Mouse (Mus musculus) forebrain, embryonic 13.5 days (tissue): Measurements from ENCODE around the gene Thy1. TPM values are rescaled to one million over a fixed set of nuclear protein-coding genes. Genes with fewer than 3 reads are reported as not detected.

Source experiments
- ATAC-seq: fragments of 200-750 bp; cut with Nextera tagmentation; 2 replicates; pipeline ENCODE4 v1.8.0; 2017
- H3K27ac ChIP-seq: fragments of 300-500 bp; sonication (generic); 2 replicates; pipeline ENCODE4 v1.5.1; 2015; ENCODE audit warnings: inconsistent platforms, mild to moderate bottlenecking, moderate library complexity
- H3K27me3 ChIP-seq: fragments of 300-500 bp; sonication (generic); 2 replicates; pipeline ENCODE4 v1.6.1; 2015; ENCODE audit warnings: mild to moderate bottlenecking, inconsistent platforms
- H3K36me3 ChIP-seq: fragments of 300-500 bp; sonication (generic); 2 replicates; pipeline ENCODE4 v1.6.1; 2015; ENCODE audit warnings: mild to moderate bottlenecking, inconsistent platforms; ENCODE audit not compliant: poor library complexity, severe bottlenecking
- H3K4me1 ChIP-seq: fragments of 300-500 bp; sonication (generic); 2 replicates; pipeline ENCODE4 v1.6.1; 2015; ENCODE audit warnings: inconsistent platforms
- H3K4me2 ChIP-seq: fragments of 300-500 bp; sonication (generic); 2 replicates; pipeline ENCODE4 v1.6.1; 2015; ENCODE audit warnings: inconsistent platforms, mild to moderate bottlenecking, moderate library complexity
- H3K4me3 ChIP-seq: fragments of 300-500 bp; sonication (generic); 2 replicates; pipeline ENCODE4 v1.5.1; 2015; ENCODE audit warnings: mild to moderate bottlenecking, inconsistent platforms
- H3K9ac ChIP-seq: fragments of 300-500 bp; sonication (generic); 2 replicates; pipeline ENCODE4 v1.6.1; 2015; ENCODE audit warnings: mild to moderate bottlenecking, inconsistent platforms
- H3K9me3 ChIP-seq: fragments of 300-500 bp; sonication (generic); replicated peaks from 2 replicates; pipeline ENCODE4 v1.6.1; 2016; ENCODE audit warnings: inconsistent platforms
- WGBS: fragments of 180-500 bp; shearing (Covaris S2); methylation state at CpG from one replicate; pipeline ENCODE4 v1.1.7; 2015; 5-methylcytosine and 5-hydroxymethylcytosine counted together
- polyA plus RNA-seq: library from polyadenylated mRNA; unstranded; fragments of >200 nt; fragmentation: Nextera tagmentation; extraction: Ambion mirVana; gene quantifications from 2 replicates; pipeline ENCODE4 v1.2.1, GENCODE M21; 2015

The Thy1 gene
- polyA plus RNA-seq, 1 experiment from 2014 or later: 0.31 TPM

DNA sequence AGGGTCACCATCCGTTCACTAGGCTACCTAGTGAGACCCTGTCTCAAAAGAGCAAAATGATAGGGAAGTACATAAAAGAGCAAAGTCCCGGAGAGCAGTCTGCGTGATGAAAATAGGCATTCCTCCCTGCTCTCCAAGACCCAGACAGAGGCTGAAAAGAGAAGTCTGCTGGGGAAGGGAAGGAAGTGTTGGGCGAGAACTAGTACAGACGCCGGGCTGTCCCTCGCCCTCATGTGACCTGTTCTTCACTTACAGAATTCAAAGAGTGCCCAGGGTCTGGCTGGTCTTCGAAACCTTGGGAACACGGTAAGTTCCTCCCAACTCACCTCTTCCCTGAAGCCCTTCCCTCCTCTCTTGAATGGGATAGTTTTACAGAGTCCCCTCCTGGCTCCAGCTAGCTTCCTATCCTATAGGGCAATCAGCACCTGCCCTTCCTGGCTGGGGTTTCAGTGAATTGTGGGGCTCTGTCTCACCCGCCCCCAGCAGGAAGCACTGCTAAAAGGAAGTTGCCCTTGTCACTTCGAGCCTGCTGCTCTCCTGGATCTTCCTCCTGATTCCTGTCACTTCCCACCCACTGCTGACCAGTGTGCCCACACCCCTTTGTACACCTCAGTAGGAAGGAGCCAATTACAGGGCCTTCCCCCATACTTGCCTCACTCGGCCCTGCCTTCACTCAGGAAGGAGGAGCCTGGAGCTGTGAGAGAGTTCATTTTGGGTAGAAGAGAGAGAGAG, 45.9 kb downstream of the Thy1 start:
- Histone ChIP-seq H3K4me1 (peaks cover 29% of the 10 kb centered on the region), H3K9ac (no peak overlapping the region), H3K9me3 (no peaks in the 10 kb centered on the region), H3K4me2 (no peak overlapping the region), H3K4me3 (no peak overlapping the region), H3K27me3 (peaks cover 36% of the 10 kb centered on the region), H3K27ac (no peak overlapping the region), H3K36me3 (no peaks in the 10 kb centered on the region; the same call in 1 of the 2 replicates)
- 68% methylated on average over 12 of the region's 12 CpGs for WGBS
- ATAC-seq: no peak

GRCm38 (mm10) chr9:44093612-44094503, 50.7 kb downstream of the Thy1 start:
- peaks cover 3% of the 10 kb centered on the region; the same call in 1 of the 2 replicates for H3K27me3 ChIP-seq
- peak overlapping the region; percentile 37 for H3K9ac ChIP-seq
- WGBS: 25% methylated on average over 24 of the region's 24 CpGs
- no peak overlapping the region for H3K27ac ChIP-seq
- peak; percentile 57 for ATAC-seq
- peaks cover 17% of the 10 kb centered on the region for H3K4me1 ChIP-seq
- H3K4me2 ChIP-seq: peak overlapping the region; percentile 45
- no peaks in the 10 kb centered on the region for H3K9me3 ChIP-seq
- no peaks in the 10 kb centered on the region; the same call in 1 of the 2 replicates for H3K36me3 ChIP-seq
- H3K4me3 ChIP-seq: no peak overlapping the region

GRCm38 (mm10) chr9:44094737-44095136, 51.6 kb downstream of the Thy1 start:
- no peak overlapping the region for H3K9ac ChIP-seq
- no peak overlapping the region for H3K27ac ChIP-seq
- H3K4me1 ChIP-seq: peaks cover 17% of the 10 kb centered on the region
- H3K36me3 ChIP-seq: no peaks in the 10 kb centered on the region; the same call in 1 of the 2 replicates
- no peaks in the 10 kb centered on the region for H3K27me3 ChIP-seq
- ATAC-seq: no peak
- H3K4me2 ChIP-seq: no peak overlapping the region
- WGBS: 92% methylated on average over 3 of the region's 3 CpGs
- H3K9me3 ChIP-seq: no peaks in the 10 kb centered on the region
- H3K4me3 ChIP-seq: no peak overlapping the region

DNA sequence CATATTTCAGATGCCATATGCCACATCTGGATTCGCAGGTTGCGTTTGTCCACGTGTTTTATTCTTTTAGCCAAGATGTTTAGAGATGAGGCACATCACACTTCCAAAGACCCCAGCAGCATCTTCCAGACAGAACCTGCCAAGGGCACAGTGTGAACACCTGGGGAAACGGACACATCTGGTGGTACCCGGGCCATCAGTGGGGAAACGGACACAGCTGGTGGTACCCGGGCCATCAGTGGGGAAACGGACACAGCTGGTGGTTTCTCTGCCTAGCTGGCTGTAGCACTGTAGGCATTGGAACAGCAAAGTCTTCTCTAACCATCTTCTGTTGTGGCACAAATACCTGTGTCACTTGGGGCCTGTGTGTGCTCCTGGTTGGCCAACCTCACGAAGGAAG, 52.6 kb downstream of the Thy1 start:
- no peaks in the 10 kb centered on the region; the same call in 1 of the 2 replicates for H3K36me3 ChIP-seq
- H3K9me3 ChIP-seq: no peaks in the 10 kb centered on the region
- no peak overlapping the region for H3K27ac ChIP-seq
- H3K9ac ChIP-seq: no peak overlapping the region
- peaks cover 17% of the 10 kb centered on the region for H3K4me1 ChIP-seq
- no peak overlapping the region for H3K4me2 ChIP-seq
- no peak overlapping the region for H3K4me3 ChIP-seq
- no peak for ATAC-seq
- H3K27me3 ChIP-seq: no peaks in the 10 kb centered on the region
- WGBS: 90% methylated on average over 9 of the region's 9 CpGs

DNA sequence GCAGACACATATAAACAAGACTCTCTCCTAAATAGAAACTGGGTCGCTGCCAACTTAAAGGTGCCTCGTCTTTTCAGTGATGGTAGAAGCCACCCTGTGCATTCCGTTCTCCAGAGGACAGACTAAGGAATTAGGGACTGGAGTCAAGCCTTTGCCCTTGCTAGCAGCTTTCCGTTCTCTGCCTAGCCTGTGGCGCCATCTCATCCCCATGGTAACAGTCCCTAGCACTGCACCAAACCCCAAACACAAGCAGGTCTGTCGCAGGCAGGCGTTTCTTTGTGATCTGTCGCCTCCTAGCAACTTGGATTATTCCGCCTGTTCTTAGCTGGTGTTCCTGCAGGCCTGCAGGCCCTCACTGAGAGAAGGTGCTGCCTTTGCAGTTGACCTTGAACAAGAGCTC, 53.4 kb downstream of the Thy1 start:
- Histone ChIP-seq H3K27me3 (no peaks in the 10 kb centered on the region), H3K36me3 (no peaks in the 10 kb centered on the region; the same call in 1 of the 2 replicates), H3K9ac (no peak overlapping the region), H3K4me1 (peaks cover 17% of the 10 kb centered on the region), H3K27ac (0 out of 2 replicates have a peak overlapping the region, but pooled peaks have one; percentile 57), H3K4me3 (no peak overlapping the region), H3K9me3 (no peaks in the 10 kb centered on the region), H3K4me2 (0 out of 2 replicates have a peak overlapping the region, but pooled peaks have one; percentile 11)
- peak; percentile 59 for ATAC-seq
- WGBS: 12% methylated on average over 9 of the region's 9 CpGs

Other genes starting within 250 kb of the Thy1 start
- 7.1 and 8.6 TPM in 2 replicates for gene Usp2, start 23.6 kb downstream of the Thy1 start, polyA plus RNA-seq
- gene Mfrp, start 58.3 kb downstream of the Thy1 start, polyA plus RNA-seq: 0.06 and 0.23 TPM in 2 replicates
- gene C1qtnf5, start 63.9 kb downstream of the Thy1 start, polyA plus RNA-seq: 1.0 and 1.2 TPM in 2 replicates
- 0.19 TPM in 1 of 2 replicates, not detected in the other for gene Gm49380, start 70.1 kb downstream of the Thy1 start, polyA plus RNA-seq
- 45.7 and 50.1 TPM in 2 replicates for gene Rnf26, start 70.1 kb downstream of the Thy1 start, polyA plus RNA-seq
- 15.6 and 16.7 TPM in 2 replicates for gene Mcam, start 91.1 kb downstream of the Thy1 start, polyA plus RNA-seq
- gene Cbl, start 190.7 kb downstream of the Thy1 start, polyA plus RNA-seq: 25.2 and 26.4 TPM in 2 replicates
- gene Ccdc153, start 197.3 kb downstream of the Thy1 start, polyA plus RNA-seq: not detected in 2 replicates
- 0.39 and 0.40 TPM in 2 replicates for gene Pdzd3, start 208.1 kb downstream of the Thy1 start, polyA plus RNA-seq
- gene Nlrx1, start 225.2 kb downstream of the Thy1 start, polyA plus RNA-seq: 4.4 and 4.5 TPM in 2 replicates
- gene Abcg4, start 245.2 kb downstream of the Thy1 start, polyA plus RNA-seq: 9.2 and 10.9 TPM in 2 replicates